Mouse (Mus musculus): ENCODE measurements around the gene Tldc1. TPM values are rescaled to one million over a fixed set of nuclear protein-coding genes. Genes with fewer than 3 reads are reported as not detected.

The Tldc1 gene
- polyA plus RNA-seq, 1 experiment = 13.5 TPM

DNA sequence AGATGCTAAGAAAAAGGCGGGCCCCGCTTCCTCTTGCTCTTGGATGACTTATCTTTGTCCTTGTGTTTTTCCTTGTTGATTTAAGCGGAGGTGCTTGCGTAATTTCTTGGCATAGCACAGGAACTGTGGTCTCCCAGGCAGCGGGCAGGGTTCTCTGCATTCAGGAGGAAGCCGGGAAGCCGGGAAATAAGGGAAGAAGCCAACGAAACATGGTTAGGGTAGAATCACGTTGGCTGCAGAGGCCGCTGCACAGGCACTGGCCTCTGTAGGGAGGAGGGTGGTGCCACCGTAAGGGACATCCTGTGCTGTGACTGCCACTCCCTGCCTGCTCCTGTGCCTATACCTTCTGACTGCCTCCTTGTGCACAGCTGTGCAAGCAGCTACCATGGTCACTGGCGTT, 63.0 kb downstream of the Tldc1 start:
- no peak for DNase-seq (ENCODE audit: low read depth)
- no peak for TF ChIP-seq POLR2A (IDR thresholded peaks at IDR 0.05; ENCODE audit: borderline replicate concordance, extremely low read depth, insufficient read depth, insufficient read length, poor library complexity, severe bottlenecking)
- no peak for TF ChIP-seq CTCF (IDR thresholded peaks at IDR 0.05; ENCODE audit: borderline replicate concordance, extremely low read depth, insufficient read depth, insufficient read length)

DNA sequence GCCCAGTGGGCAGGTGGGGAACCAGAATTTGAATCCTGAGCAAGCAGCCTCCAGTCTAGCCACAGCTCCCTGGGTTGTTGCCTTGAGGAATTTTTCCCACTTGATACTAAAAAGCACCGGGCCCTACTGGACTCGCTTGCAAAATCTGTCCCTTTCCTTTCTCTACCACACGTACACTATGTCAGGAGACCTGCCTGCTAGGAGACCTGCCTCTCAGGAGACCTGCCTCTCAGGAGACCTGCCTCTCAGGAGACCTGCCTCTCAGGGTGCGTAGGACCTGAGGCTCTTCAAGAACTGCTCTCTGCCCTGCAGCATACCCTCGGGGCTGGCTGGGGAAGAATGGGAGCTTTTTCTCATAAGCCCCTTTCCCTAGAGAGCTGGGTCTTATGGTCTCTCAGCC, 64.8 kb downstream of the Tldc1 start:
- no peak for DNase-seq (ENCODE audit: low read depth)
- no peak for TF ChIP-seq CTCF (IDR thresholded peaks at IDR 0.05; ENCODE audit: borderline replicate concordance, extremely low read depth, insufficient read depth, insufficient read length)
- no peak for TF ChIP-seq POLR2A (IDR thresholded peaks at IDR 0.05; ENCODE audit: borderline replicate concordance, extremely low read depth, insufficient read depth, insufficient read length, poor library complexity, severe bottlenecking)

DNA sequence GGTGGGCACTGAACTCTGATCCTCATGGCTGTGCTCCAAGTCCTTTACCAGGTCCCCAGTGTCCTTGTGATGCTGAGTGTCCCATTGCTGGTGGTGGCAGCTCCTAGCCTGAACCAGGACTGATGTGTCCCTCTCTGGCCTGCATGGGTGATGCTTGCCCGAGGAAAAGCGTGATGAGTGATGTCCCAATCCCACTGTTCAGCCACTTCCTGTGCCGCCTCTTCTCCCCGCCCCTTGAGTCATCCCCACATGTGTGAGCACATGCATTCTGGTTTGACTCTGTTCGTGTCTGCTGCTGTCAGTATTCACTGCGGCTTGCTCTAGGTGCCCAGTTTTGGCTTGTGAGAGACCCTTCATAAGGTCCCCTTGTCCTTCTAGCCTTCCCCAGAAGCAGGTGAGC, 66.0 kb downstream of the Tldc1 start:
- no peak for DNase-seq (ENCODE audit: low read depth)
- TF ChIP-seq POLR2A (IDR thresholded peaks at IDR 0.05; ENCODE audit: borderline replicate concordance, extremely low read depth, insufficient read depth, insufficient read length, poor library complexity, severe bottlenecking) (no peak), CTCF (IDR thresholded peaks at IDR 0.05; ENCODE audit: borderline replicate concordance, extremely low read depth, insufficient read depth, insufficient read length) (no peak)

Other genes starting within 250 kb of the Tldc1 start
- 89.9 and 96.7 TPM in 2 replicates for gene Mbtps1, start 219.7 kb downstream of the Tldc1 start, polyA plus RNA-seq (2012; rRNA removed)
- 69.1 and 101 TPM in 2 replicates for gene Hsdl1, start 203.2 kb downstream of the Tldc1 start, polyA plus RNA-seq (2012; rRNA removed)
- 0.40 and 0.44 TPM in 2 replicates for gene Dnaaf1, start 203.2 kb downstream of the Tldc1 start, polyA plus RNA-seq (2012; rRNA removed)
- 24.0 and 36.7 TPM in 2 replicates for gene Taf1c, start 173.2 kb downstream of the Tldc1 start, polyA plus RNA-seq (2012; rRNA removed)
- gene Adad2, start 165.7 kb downstream of the Tldc1 start, polyA plus RNA-seq (2012; rRNA removed) = 0.12 and 0.25 TPM in 2 replicates
- gene Kcng4, start 142.7 kb downstream of the Tldc1 start, polyA plus RNA-seq (2012; rRNA removed) = 0.14 and 0.23 TPM in 2 replicates
- 3.1 TPM in 2 replicates for gene Wfdc1, start 112.1 kb downstream of the Tldc1 start, polyA plus RNA-seq (2012; rRNA removed)
- gene Atp2c2, start 78.4 kb downstream of the Tldc1 start, polyA plus RNA-seq (2012; rRNA removed) = 0.24 and 0.38 TPM in 2 replicates
- gene Cotl1, start 62.1 kb upstream of the Tldc1 start, polyA plus RNA-seq (2012; rRNA removed) = 273 and 336 TPM in 2 replicates
- 16.2 and 17.6 TPM in 2 replicates for gene Klhl36, start 83.8 kb upstream of the Tldc1 start, polyA plus RNA-seq (2012; rRNA removed)
- gene Usp10, start 131.9 kb upstream of the Tldc1 start, polyA plus RNA-seq (2012; rRNA removed) = 92.7 and 143 TPM in 2 replicates
- 54.5 and 59.3 TPM in 2 replicates for gene Gm20388, start 132.4 kb upstream of the Tldc1 start, polyA plus RNA-seq (2012; rRNA removed)
- gene Crispld2, start 214.0 kb upstream of the Tldc1 start, polyA plus RNA-seq (2012; rRNA removed) = 1.3 and 2.2 TPM in 2 replicates

Data from brain, embryonic 14.5 days (tissue).